Mouse (Mus musculus) testis, adult 2 months (tissue): ENCODE results near the gene Kctd3. TPM values are rescaled to one million over a fixed set of nuclear protein-coding genes. Genes with fewer than 3 reads are reported as not detected.
"Not testable (repeated sequence)": the region's sequence is repeated elsewhere in the genome, so short reads cannot be mapped to it uniquely, and the experiment has no call there.

Experiments used
- H3K27ac ChIP-seq: fragments of 200-500 bp; 2 replicates; pipeline ENCODE4 v1.5.1; 2012; ENCODE audit warnings: low read depth, low read length; ENCODE audit not compliant: control insufficient read depth, insufficient read depth
- H3K27me3 ChIP-seq: fragments of 200-500 bp; 2 replicates; pipeline ENCODE4 v1.6.1; 2012; ENCODE audit warnings: mild to moderate bottlenecking, low read length, moderate library complexity; ENCODE audit not compliant: control insufficient read depth, insufficient read depth
- H3K36me3 ChIP-seq: fragments of 200-500 bp; 2 replicates; pipeline ENCODE4 v1.6.1; 2012; ENCODE audit warnings: mild to moderate bottlenecking, low read length; ENCODE audit not compliant: control insufficient read depth, insufficient read depth
- H3K4me1 ChIP-seq: fragments of 200-500 bp; 2 replicates; pipeline ENCODE4 v1.6.1; 2012; ENCODE audit warnings: low read length; ENCODE audit not compliant: control insufficient read depth, insufficient read depth
- H3K4me3 ChIP-seq: fragments of 200-500 bp; 2 replicates; pipeline ENCODE4 v1.5.1; 2012; ENCODE audit warnings: low read depth, mild to moderate bottlenecking, low read length, moderate library complexity, mixed read lengths; ENCODE audit not compliant: control insufficient read depth
- CTCF ChIP-seq: fragments of 200-500 bp; IDR thresholded peaks from 2 replicates; pipeline ENCODE4 v1.5.1; 2012; ENCODE audit warnings: low read depth, mild to moderate bottlenecking, inconsistent platforms, low read length, moderate library complexity; ENCODE audit not compliant: control insufficient read depth, insufficient read depth, insufficient replicate concordance
- POLR2A ChIP-seq: fragments of 200-500 bp; IDR thresholded peaks from 2 replicates; pipeline ENCODE4 v1.6.1; 2012; ENCODE audit warnings: low read depth, mild to moderate bottlenecking, inconsistent platforms, low read length, moderate library complexity; ENCODE audit not compliant: control insufficient read depth
- polyA plus RNA-seq: library from polyadenylated mRNA; depleted of rRNA; stranded (reverse); fragments of >200 nt; gene quantifications from 2 replicates; pipeline ENCODE4 v1.2.3, GENCODE M21; 2012

Gene Kctd3
- polyA plus RNA-seq, 1 experiment = 16.8 TPM

- TF ChIP-seq POLR2A (no peak), CTCF (no peak)
- Histone ChIP-seq H3K4me3 (no peak overlapping the region), H3K27ac (0 out of 2 replicates have a peak overlapping the region, but pooled peaks have one; percentile 42), H3K27me3 (no peaks in the 10 kb centered on the region), H3K36me3 (no peaks in the 10 kb centered on the region), H3K4me1 (no peaks in the 10 kb centered on the region)
Measured at GRCm38 (mm10) chr1:189048331-189048730, 40.7 kb upstream of the Kctd3 start.

- Histone ChIP-seq H3K4me3 (no peak overlapping the region), H3K27ac (no peak overlapping the region), H3K4me1 (no peaks in the 10 kb centered on the region), H3K36me3 (no peaks in the 10 kb centered on the region), H3K27me3 (no peaks in the 10 kb centered on the region)
- no peak for TF ChIP-seq CTCF
- no peak for TF ChIP-seq POLR2A
Measured at GRCm38 (mm10) chr1:189047918-189048317, 40.3 kb upstream of the Kctd3 start.

- Histone ChIP-seq H3K36me3 (no peaks in the 10 kb centered on the region), H3K27me3 (no peaks in the 10 kb centered on the region), H3K27ac (no peak overlapping the region), H3K4me3 (no peak overlapping the region), H3K4me1 (no peaks in the 10 kb centered on the region)
- TF ChIP-seq POLR2A = no peak
- no peak for TF ChIP-seq CTCF
Measured at GRCm38 (mm10) chr1:189046831-189047230, 39.2 kb upstream of the Kctd3 start.

- no peaks in the 10 kb centered on the region for H3K36me3 ChIP-seq
- no peaks in the 10 kb centered on the region for H3K27me3 ChIP-seq
- TF ChIP-seq POLR2A (no peak), CTCF (no peak)
- H3K4me3 ChIP-seq = no peak overlapping the region
- no peak overlapping the region for H3K27ac ChIP-seq
- no peaks in the 10 kb centered on the region for H3K4me1 ChIP-seq
Measured at GRCm38 (mm10) chr1:189046301-189046700, 38.7 kb upstream of the Kctd3 start.

- TF ChIP-seq POLR2A = no peak
- Histone ChIP-seq H3K27me3 (no peaks in the 10 kb centered on the region), H3K4me1 (no peaks in the 10 kb centered on the region), H3K27ac (no peak overlapping the region), H3K4me3 (no peak overlapping the region), H3K36me3 (no peaks in the 10 kb centered on the region)
Measured at GRCm38 (mm10) chr1:189041261-189041660, 33.6 kb upstream of the Kctd3 start.

- Histone ChIP-seq H3K4me1 (no peaks in the 10 kb centered on the region), H3K27ac (no peak overlapping the region), H3K4me3 (no peak overlapping the region), H3K27me3 (no peaks in the 10 kb centered on the region), H3K36me3 (no peaks in the 10 kb centered on the region)
- no peak for TF ChIP-seq POLR2A
- no peak for TF ChIP-seq CTCF
Measured at GRCm38 (mm10) chr1:189039348-189039747, 31.7 kb upstream of the Kctd3 start.

GRCm38 (mm10) chr1:189032817-189033216 is 25.2 kb upstream of the Kctd3 start:
- H3K4me1 ChIP-seq, H3K27me3 ChIP-seq, H3K4me3 ChIP-seq, H3K36me3 ChIP-seq, H3K27ac ChIP-seq: not testable (repeated sequence)

GRCm38 (mm10) chr1:189030975-189031374 is 23.3 kb upstream of the Kctd3 start:
- no peak for TF ChIP-seq CTCF
- no peak for TF ChIP-seq POLR2A
- no peaks in the 10 kb centered on the region for H3K36me3 ChIP-seq
- H3K4me1 ChIP-seq = no peaks in the 10 kb centered on the region
- no peak overlapping the region for H3K27ac ChIP-seq
- H3K4me3 ChIP-seq = no peak overlapping the region
- no peaks in the 10 kb centered on the region for H3K27me3 ChIP-seq

- no peaks in the 10 kb centered on the region for H3K4me1 ChIP-seq
- no peak overlapping the region for H3K4me3 ChIP-seq
- H3K36me3 ChIP-seq = no peaks in the 10 kb centered on the region
- H3K27me3 ChIP-seq = no peaks in the 10 kb centered on the region
- no peak overlapping the region for H3K27ac ChIP-seq
- TF ChIP-seq CTCF (no peak), POLR2A (no peak)
Measured at GRCm38 (mm10) chr1:189028267-189028666, 20.6 kb upstream of the Kctd3 start.
